Mouse (Mus musculus) thymus, adult 2 months (tissue): Measurements from ENCODE around the gene Itih5.

Experiments
- CTCF ChIP-seq: fragments of 200-500 bp; IDR thresholded peaks from 2 replicates; pipeline ENCODE4 v1.5.1; 2012; ENCODE audit warnings: mild to moderate bottlenecking, control low read depth, low read length, moderate library complexity, borderline replicate concordance; ENCODE audit not compliant: control insufficient read depth, poor library complexity, insufficient read depth; ENCODE audit errors: extremely low read depth
- POLR2A ChIP-seq: fragments of 200-500 bp; IDR thresholded peaks from 2 replicates; pipeline ENCODE4 v1.6.1; 2012; ENCODE audit warnings: mild to moderate bottlenecking, low read length, control low read depth, moderate library complexity; ENCODE audit not compliant: control insufficient read depth, poor library complexity, insufficient read depth; ENCODE audit errors: extremely low read depth

- TF ChIP-seq CTCF (no peak), POLR2A (no peak)
Observed at GRCm38 (mm10) chr2:10242970-10243369, 89.6 kb downstream of the Itih5 start.
